Mouse (Mus musculus): ENCODE measurements around the gene Olfr522.
"Not testable (repeated sequence)": the region's sequence is repeated elsewhere in the genome, so short reads cannot be mapped to it uniquely, and the experiment has no call there.

The Olfr522 gene

DNA sequence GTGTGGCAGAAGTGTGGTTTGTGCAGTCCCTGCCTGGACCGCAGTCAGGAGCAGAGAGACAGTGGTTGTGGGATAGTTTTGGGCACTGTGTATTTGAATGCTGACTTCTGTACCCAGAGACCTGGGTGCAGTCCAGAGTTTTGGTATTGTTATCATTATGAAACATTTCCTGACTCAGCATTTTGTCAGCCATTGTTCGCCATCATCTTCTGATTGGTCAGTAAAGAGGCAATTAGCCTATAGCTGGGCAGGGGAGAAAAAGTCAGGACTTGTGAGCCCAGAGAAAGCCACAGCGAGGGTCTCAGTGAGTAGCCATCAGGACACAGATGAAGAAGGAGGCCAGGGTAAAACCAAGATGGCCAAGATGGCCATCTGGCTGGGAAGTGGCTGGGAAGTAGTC is 4.2 kb downstream of the Olfr522 start:
- no peak for DNase-seq (ENCODE audit: low spot score in 2 of 2)

DNA sequence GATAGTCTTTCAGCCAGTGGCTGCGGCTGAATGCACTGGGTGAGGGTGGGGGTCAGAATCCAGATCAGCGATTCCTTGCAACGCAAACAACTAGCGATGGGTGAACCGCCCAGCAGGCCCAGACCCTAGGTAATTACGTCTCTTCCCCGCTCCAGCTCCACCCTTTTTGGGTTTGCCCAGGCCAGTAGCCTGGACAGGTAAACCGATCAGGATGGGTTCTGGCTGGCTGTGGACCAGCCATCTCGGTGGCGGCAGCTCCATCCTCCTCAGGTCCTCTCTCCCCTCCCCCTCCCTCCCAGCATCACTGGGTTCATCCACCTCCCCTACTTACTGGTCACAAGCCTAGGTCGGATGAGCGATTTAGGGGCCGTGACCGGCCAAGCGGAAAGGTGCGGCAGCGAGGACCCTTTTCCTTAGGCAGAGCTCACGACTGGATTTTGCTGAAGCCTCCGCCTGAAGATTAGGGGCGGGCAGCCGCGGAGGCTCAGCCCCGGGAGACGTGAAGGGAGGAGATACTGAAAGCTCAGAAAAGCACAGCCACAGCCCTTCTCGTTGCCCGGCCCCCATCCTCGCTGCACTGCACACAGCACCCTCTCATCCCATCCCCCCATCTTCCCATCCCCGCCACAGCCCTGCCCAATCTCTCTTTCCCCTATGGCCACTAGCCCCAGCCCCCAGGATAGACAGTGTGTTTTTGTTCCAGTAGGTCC is 10.2 kb downstream of the Olfr522 start, which contains the start of gene Sprn:
Gene Sprn (minus strand): TSS at position 660 of the 710 bp plus-strand sequence.
- peak; percentile 72 to 80 for DNase-seq (ENCODE audit: low spot score in 2 of 2)

DNA sequence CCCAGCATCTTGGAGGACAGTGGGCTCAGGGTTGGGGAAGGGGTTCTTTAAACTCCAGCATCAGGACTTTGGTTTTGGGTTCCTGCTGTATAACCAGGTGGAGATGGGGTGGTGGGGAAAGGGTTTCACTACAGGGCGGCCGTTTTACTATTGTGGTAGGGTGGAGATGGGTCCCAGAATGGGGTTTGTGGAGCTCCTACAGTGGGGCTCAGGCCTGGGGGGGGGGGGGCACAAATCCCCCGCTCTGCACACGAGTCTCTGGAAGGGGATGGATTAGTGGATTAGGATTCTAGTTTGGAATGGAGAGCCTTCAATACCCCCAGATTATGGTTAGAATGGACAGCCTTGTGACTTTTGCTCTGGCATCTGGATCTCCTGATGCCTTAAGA is 10.7 kb downstream of the Olfr522 start:
- DNase-seq (ENCODE audit: low spot score in 2 of 2): no peak

DNA sequence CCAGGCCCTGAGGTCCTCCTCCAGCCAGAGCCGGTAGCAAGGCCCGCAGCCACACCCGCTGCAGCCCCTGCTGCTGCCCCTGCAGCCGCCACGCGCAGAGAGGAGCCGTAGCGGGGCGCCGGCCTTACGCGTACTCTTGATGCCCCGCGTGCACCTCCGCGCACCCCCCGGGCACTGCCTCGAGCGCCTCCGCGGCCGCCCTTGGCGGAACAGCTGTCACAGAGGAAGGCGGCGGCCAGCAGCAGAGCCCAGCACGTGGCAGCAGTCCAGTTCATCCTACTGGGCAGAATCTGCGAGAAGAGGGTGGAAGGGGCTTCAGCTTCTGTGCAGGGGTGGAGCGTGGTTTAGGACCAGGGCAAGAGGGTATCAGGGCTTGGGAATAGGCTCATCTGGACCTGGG is 11.2 kb downstream of the Olfr522 start:
- DNase-seq (ENCODE audit: low spot score in 2 of 2): peak; percentile 63 to 67

DNA sequence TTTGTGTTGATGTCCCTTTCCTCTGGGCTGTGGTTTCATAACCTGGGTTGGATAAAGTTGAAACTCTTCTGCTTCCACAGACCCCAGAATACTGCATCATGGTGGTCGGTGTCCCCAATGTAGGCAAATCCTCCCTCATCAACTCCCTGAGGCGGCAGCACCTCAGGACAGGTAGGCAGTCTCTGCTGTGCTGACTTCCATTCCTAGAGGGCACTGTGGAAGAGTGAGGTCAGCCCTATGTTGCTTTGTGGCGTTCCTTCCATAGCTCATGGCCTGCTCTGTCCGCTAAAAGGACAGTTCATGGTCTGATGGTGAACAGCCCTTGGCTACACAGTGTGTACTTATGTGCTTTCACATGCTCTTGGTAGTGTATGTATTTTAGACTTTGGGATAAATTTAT is 20.0 kb downstream of the Olfr522 start:
- DNase-seq (ENCODE audit: low spot score in 2 of 2): no peak

DNA sequence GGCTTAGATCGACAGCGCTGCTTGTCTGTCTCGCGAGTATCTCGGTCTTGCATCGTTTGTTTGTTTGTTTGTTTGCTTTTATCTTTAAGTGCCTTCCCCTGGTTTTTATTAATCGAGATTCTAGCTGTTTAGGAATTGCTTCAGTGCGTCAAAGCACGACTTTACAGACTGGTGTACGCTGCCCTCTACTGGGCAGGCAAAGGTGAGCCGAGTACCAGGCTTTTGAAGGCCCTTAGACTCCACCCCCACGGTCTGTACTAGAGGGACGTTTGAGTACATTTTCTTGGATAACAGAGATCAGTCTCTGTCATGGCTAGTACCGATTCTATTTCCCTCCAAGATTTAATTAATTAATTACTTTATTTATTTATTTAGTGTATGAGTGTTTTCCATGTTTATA is 23.2 kb downstream of the Olfr522 start:
- peak in 1 of 2 experiments; percentile 67 for DNase-seq (ENCODE audit: low spot score in 2 of 2)

DNA sequence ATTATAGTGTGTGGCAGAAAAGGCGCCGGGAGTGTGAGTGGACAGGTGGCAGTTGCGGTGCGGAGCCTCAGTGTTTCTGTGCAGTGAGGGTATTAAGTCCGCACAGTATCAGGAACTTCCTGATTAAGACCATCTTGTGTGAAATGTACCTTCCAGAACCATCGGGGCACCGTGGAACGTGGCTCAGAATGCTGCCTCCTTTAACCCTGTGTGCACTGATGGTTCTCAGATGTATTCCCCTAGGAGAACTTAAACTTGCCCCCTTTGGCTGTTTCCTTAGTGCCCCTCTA is 26.6 kb downstream of the Olfr522 start:
- DNase-seq (ENCODE audit: low spot score in 2 of 2): no peak

DNA sequence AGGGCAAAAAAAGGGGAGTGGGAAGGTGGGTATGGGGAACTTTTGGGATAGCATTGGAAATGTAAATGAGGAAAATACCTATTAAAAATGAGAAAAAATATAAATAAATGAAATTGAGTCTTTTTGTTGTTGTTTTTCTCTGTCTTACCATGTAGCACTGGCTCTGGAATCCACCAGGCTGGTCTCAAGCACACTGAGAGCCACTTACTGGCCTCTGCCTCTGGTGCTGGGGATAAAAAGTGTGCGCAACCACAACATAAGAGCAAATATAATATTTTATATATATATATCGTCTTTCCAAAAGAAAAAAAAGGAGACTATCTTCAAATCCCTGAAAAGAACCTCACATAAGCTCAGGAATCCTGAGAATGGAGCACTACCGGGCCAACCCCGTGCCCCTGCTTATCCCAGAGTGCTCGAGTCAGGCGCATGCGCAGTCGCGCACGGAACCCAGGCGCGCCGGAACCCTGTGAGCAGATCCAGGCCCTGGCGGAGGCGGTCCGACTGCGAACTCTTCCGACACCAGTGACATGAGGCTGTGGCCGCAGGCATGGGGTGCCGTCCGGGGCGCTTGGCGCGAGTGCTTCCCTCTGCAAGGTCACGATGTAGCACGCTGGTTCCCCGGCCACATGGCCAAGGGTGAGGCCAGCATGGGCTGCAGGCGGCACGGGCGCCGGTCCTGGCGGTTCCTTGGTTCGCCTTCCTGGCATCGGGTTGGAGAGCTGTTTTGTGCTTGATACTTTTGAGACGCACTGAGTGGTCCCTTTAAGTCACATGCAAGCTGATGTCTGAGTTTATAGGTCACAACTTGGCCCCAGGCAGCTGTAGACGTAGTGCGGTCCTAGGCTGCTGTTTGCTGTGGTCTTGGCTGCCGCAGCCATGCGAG is 27.2 kb downstream of the Olfr522 start, which contains the start of gene Mtg1:
Gene Mtg1 (plus strand): TSS at position 430 of the 886 bp plus-strand sequence.
- DNase-seq (ENCODE audit: low spot score in 2 of 2): peak; percentile 98 to 99

DNA sequence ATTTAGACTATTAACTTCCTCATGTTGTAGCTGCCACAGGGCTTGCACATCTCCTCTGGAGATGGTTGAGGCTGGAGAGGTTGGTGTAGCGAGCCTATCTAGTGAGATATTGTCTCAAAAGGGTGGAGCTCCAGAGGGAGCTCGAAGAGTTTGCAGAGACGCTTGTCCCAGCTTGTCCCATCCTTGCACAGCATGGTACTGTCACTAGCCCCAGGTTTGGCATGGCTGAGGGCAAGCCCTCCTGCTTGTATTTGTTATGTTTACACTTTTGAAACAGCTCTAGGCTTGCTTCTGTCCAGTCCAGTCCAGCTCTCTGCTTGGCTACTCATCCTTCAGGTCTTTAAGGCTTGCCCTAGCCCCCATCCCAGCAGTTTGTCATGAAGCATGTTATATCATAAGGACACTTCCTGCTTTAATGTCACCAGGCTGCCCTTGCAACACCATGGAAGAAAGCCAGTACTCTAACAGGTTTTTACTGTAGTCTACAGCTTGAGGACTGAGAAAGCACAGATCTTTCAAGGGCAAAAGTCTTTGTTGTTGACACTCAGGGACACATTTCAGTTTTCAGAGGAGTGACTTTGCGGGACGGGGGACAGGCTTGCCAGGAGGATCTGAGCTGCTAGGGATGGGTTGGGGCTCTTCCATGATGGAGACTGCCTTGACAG is 29.3 kb downstream of the Olfr522 start:
- DNase-seq (ENCODE audit: low spot score in 2 of 2): no peak

DNA sequence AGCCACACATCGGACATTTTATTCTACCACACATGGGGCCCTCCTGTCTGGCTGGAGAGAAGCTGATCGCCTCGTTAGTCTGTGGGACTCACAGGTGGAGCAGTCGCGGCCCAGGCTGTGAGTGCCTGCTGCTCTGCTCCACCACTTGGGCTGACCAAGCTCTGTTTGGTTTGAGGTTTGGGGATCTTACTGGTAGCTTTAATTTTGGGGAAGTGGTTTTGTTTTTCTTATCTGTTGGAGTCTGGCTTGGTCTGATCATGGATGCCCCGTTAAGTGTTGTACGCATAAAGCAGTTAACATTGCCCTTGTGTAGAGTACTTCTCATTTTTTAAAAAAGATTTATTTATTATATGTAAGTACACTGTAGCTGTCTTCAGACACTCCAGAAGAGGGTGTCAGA is 30.5 kb downstream of the Olfr522 start:
- not testable (repeated sequence) for DNase-seq (ENCODE audit: low spot score in 2 of 2)

DNA sequence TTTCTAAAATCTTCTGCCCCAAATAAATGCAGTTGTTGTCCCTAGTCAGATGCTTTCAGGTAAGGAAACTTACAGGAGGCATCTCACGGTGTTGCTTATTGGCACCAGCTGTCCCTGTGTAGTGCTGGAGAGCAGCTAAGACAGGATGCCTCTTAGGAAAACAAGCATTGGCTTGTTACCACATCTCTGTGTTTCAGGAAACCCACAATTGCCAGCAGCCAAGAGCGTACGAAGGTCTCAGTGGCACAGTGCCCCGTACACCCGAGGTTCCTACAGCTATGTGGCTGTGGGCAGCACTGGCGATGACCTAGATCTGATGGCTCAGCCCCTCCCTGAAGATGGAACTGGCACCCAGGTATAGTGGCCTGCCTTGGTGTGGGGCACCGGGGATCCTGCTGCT is 32.4 kb downstream of the Olfr522 start:
- not testable (repeated sequence) for DNase-seq (ENCODE audit: low spot score in 2 of 2)

DNA sequence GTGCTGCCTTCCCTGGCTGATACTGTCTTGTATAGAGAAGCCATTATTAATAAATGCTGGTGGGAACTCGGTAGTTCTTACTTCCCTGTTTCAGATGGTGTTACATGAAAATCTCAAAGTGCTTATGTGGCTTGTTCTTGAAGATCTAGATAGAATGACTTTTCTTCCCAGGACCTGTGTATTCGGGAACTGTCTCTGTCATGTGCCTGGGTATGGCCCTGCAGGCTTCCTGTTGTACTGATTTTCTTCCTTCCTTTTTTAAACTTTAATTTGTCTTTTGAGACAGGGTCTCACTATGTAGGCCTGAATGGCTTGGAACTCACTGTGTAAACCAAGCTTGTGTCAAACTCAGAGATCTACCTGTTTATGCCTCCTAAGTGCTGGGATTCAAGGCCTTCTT is 36.7 kb downstream of the Olfr522 start:
- no peak for DNase-seq (ENCODE audit: low spot score in 2 of 2)

DNA sequence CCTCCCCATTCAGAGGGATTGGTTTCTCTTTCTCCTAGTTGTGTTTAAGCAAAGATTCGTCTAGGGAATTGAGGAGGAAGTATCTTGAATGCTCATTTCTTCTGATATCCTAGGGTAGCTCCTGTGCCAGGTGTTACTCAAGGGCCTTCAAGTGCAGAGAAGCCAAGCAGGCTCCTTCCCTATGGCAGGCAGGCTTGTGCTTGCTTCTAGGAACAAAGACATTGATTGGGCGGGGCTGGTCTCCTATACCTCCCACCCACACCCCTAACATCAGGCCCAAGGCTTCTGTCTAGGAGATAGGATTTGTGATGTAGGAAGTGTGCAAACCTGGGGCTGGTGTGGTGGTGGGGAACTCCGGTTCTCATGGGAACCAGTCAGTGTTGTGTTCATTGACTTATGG is 37.6 kb downstream of the Olfr522 start:
- DNase-seq (ENCODE audit: low spot score in 2 of 2): no peak

DNA sequence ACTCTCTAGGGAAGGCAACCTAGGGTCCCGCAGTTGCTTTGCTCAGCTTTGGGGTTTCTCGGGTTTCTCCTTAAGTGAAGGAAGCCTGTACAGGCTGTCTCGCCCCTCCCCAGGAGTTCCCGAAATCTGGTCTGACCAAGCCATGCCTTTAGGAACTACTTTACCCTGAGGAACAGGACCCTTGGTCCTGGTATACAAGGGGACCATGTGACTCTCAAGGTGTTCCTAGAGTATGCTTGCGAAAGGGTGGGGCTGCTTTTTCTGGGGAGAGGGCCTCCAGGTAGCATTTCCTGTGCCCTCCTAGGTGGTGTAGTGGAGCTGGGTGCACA is 38.6 kb downstream of the Olfr522 start:
- no peak for DNase-seq (ENCODE audit: low spot score in 2 of 2)

DNA sequence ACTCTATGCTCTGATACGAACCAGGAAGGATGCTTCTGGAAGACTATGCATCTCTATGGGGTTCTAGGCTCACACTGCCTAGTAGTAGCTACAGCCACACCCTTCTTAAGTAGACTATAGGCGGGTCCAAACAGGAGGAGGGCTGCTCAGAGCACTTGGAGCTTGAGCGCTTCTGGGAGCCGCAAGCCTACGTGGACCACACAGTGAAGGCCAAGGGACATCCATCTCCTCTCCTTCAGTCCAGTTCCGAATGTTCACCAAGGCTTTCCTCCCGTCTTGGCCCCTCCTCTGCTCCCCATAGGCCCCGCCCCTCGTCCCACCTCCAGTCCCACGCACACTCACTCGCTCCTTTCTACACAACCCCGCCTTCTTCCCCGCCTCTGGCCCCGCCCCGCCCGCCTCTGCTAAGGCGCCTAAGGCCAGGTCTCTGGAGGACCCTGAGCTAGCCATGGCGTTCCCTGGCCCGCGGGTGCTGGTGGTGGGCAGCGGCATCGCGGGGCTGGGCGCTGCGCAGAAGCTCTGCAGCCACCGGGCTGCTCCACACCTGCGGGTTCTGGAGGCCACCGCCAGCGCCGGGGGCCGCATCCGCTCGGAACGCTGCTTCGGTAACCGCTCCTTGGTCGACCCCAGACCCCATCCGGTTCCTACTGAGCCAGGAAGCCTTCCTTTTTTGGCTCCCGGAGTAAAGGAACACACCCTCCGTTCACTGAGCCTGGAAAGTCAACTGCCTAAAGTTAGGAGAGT is 39.1 kb downstream of the Olfr522 start:
- DNase-seq (ENCODE audit: low spot score in 2 of 2): peak; percentile 84 to 85

DNA sequence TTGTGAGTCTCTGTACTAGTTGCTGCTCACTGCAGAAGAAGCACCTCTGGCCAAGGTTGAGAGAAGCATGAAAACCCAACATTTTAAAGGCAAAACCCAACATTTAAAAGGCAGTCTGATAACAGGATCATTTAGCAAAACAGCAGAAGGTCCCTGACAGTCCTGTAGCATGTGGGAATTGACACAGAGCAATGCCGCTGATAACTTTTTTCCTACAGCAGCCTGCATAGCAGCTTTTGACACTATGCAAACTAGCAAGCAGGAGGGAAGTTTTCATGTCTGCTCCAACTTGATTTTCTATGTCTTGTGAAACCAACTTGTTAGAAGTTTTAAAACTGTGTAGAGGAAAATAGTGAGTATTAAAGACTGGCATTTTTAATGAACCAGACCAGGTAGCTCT is 40.2 kb downstream of the Olfr522 start:
- no peak for DNase-seq (ENCODE audit: low spot score in 2 of 2)

DNA sequence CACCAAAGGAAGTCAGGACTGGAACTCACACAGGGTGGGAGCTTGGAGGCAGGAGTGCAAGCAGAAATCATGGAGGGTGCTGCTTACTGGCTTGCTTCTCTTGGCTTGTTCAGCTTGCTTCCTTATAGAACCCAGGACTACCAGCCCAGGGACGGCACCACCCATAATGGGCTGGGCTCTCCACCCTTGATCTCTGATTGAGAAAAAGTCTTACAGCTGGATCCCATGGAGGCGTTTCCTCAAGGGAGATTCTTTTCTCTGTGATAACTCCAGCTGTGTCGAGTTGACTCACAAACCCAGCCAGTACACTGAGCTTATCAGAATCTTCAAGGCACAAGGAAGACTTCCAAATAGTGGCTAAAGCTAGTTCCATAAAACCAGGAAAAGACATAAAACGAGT is 41.8 kb downstream of the Olfr522 start:
- DNase-seq (ENCODE audit: low spot score in 2 of 2): no peak

DNA sequence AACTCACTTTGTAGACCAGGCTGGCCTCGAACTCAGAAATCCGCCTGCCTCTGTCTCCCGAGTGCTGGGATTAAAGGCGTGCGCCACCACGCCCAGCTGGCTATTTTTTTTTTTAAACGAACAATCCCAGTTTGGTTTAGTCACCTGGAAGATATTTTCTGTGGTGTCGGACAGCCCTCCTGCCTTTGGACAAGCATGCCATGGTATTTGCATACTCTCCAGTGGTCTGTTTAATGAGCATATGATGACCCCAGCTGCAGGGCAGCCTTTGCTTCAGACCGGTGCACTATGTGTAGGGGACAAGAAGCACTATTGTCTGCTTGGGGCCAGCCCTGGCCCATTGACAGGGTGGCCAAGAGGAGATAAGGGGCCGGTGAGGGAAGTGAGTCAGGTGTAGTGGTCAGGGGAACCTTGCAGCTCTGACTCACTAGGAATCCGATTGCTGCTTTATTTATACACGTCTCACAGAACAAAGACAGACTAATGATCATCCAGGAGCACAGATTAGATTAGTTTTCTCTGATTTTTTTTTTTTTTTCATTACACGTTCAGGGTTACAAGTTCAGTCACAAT is 43.1 kb downstream of the Olfr522 start:
- no peak for DNase-seq (ENCODE audit: low spot score in 2 of 2)

DNA sequence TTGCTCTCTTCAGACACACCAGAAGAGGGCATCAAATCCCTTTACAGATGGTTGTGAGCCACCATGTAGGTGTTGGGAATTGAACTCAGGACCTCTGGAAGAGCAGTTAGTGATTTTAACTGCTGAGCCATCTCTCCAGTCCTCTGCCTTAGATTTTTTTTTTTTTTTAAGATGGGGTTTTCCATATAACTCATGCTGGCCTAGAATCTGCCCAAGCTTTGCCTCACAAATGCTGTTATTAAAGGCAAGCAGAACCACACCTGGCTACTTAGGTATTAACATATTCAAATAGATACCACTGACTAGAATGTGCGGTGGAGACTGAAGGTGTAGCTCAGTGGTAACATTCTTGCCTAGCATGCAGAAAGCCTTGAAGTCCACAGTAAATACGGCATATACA is 44.1 kb downstream of the Olfr522 start:
- no peak for DNase-seq (ENCODE audit: low spot score in 2 of 2)

DNA sequence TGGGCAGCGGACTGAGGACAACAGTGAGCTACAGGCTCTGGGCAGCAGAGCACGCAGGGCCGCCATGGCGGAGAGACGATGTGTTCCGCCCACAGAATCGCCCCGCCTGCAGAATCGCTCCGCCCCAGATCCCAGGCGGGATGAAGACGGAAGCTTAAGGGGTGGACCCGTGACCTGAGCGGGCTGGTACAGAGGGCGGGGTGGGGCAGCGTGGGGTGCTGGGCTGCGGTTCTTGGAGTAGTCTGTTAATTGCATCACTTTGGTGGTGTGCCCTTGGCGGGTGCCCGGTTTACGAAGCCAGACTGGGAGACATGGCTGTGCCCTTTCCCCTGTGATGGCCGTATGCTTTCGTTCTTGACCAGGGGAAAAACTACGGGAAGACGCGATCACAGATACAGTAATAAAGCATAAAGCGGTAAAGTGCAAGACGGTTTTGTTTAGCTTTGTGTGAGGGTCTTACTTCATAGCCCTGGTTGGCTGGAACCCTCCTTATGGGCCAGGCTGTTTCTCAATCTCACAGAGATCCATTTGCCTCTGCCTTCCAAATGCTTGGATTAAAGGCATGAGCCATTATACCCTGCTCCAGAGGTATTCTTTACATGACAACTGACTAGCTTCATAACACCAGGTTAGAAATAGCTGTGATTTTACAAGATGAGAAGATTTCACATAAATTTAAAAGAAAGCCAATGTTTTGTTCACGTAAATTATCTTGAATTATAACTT is 48.1 kb downstream of the Olfr522 start, which contains the start of gene Echs1:
Gene Echs1 (minus strand): TSS at position 148 of the 726 bp plus-strand sequence.
- peak; percentile 82 to 87 for DNase-seq (ENCODE audit: low spot score in 2 of 2)

Measured in frontal cortex, postnatal 36 days (tissue).